Mouse (Mus musculus) spleen, adult 2 months (tissue): ENCODE data around the gene Osbpl3. TPM values are rescaled to one million over a fixed set of nuclear protein-coding genes. Genes with fewer than 3 reads are reported as not detected.
"Not testable (repeated sequence)": the region's sequence is repeated elsewhere in the genome, so short reads cannot be mapped to it uniquely, and the experiment has no call there.

Experiments used
- DNase-seq, 2 experiments: peaks; one replicate each; pipeline versions ENCODE4 v3.0.0 to v3.0.0-alpha.2; 2012 to 2021; ENCODE audit warnings: low spot score in 2 of 2, low read depth in 1 of 2
- H3K27ac ChIP-seq: fragments of 200-500 bp; 2 replicates; pipeline ENCODE4 v1.5.1; 2012; ENCODE audit warnings: low read length, inconsistent platforms; ENCODE audit not compliant: insufficient read depth
- H3K27me3 ChIP-seq: fragments of 200-500 bp; 2 replicates; pipeline ENCODE4 v1.6.1; 2012; ENCODE audit warnings: mild to moderate bottlenecking, moderate library complexity, low read length, inconsistent platforms; ENCODE audit not compliant: control insufficient read depth, insufficient read depth
- H3K36me3 ChIP-seq: fragments of 200-500 bp; 2 replicates; pipeline ENCODE4 v1.6.1; 2012; ENCODE audit warnings: mild to moderate bottlenecking, low read length, inconsistent platforms; ENCODE audit not compliant: control insufficient read depth, insufficient read depth
- H3K4me1 ChIP-seq: fragments of 200-500 bp; 2 replicates; pipeline ENCODE4 v1.6.1; 2011; ENCODE audit warnings: inconsistent platforms; ENCODE audit not compliant: control insufficient read depth, insufficient read depth, insufficient read length
- H3K4me3 ChIP-seq: fragments of 200-500 bp; 2 replicates; pipeline ENCODE4 v1.5.1; 2011; ENCODE audit warnings: mild to moderate bottlenecking, inconsistent platforms; ENCODE audit not compliant: insufficient read depth, insufficient read length; ENCODE audit errors: extremely low read depth
- CTCF ChIP-seq: fragments of 200-500 bp; IDR thresholded peaks from 2 replicates; pipeline ENCODE4 v1.5.1; 2011; ENCODE audit warnings: mild to moderate bottlenecking, inconsistent platforms; ENCODE audit not compliant: insufficient read depth, insufficient read length, insufficient replicate concordance; ENCODE audit errors: extremely low read depth
- POLR2A ChIP-seq: fragments of 200-500 bp; IDR thresholded peaks from 2 replicates; pipeline ENCODE4 v1.6.1; 2011; ENCODE audit warnings: low read depth, low read length, inconsistent platforms
- WGBS: fragments of 180-500 bp; shearing (Covaris S2); methylation state at CpG from one replicate; pipeline ENCODE4 v1.1.7; 2018; 5-methylcytosine and 5-hydroxymethylcytosine counted together
- polyA plus RNA-seq: library from polyadenylated mRNA; depleted of rRNA; stranded (reverse); fragments of >200 nt; gene quantifications from 2 replicates; pipeline ENCODE4 v1.2.3, GENCODE M21; 2012

Osbpl3 gene
- polyA plus RNA-seq, 1 experiment: 2.8 TPM

GRCm38 (mm10) chr6:50455102-50455828 lies 736 bp downstream of the Osbpl3 start:
- 1% methylated on average over 39 of the region's 39 CpGs for WGBS
- no peak for TF ChIP-seq POLR2A
- TF ChIP-seq CTCF: no peak
- peak in 1 of 2 experiments; percentile 5 for DNase-seq
- Histone ChIP-seq H3K27me3 (peaks cover 7% of the 10 kb centered on the region), H3K36me3 (no peaks in the 10 kb centered on the region), H3K4me1 (peaks cover 10% of the 10 kb centered on the region; the same call in 1 of the 2 replicates), H3K4me3 (peak overlapping the region; percentile 59), H3K27ac (peak overlapping the region; percentile 48; the same call in 1 of the 2 replicates)

DNA sequence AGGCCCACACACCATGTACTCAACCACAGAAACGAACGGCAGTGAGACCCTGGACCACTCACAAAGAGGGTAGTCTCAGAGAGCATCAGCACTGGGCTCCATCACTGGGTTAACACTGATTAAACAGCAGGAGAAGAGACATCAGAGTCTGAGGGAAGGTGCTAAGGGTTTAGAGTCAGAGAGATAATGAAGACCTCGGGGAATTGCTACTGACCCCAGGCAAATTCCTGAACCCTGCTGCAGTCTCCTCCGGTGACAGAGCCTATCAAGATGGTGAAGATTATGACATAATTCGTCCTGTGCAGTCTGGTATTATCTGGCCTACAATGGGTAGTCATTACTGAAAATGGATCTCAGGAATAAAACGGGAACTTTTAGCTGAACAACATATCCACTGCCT lies 2.4 kb downstream of the Osbpl3 start:
- Histone ChIP-seq H3K27ac (no peak overlapping the region), H3K4me3 (no peak overlapping the region), H3K36me3 (no peaks in the 10 kb centered on the region), H3K27me3 (peaks cover 7% of the 10 kb centered on the region), H3K4me1 (peaks cover 10% of the 10 kb centered on the region; the same call in 1 of the 2 replicates)
- no peak for TF ChIP-seq CTCF
- TF ChIP-seq POLR2A: no peak
- WGBS: 90% methylated on average over 6 of the region's 6 CpGs
- DNase-seq: no peak

- no peaks in the 10 kb centered on the region for H3K36me3 ChIP-seq
- peaks cover 10% of the 10 kb centered on the region; the same call in 1 of the 2 replicates for H3K4me1 ChIP-seq
- peaks cover 7% of the 10 kb centered on the region for H3K27me3 ChIP-seq
- no peak overlapping the region for H3K4me3 ChIP-seq
- no peak overlapping the region for H3K27ac ChIP-seq
- WGBS: 94% methylated on average over 10 of the region's 10 CpGs
- no peak for DNase-seq
- TF ChIP-seq CTCF (no peak), POLR2A (no peak)
These were observed 3.8 kb downstream of the Osbpl3 start for GRCm38 (mm10) chr6:50452220-50452619.

DNA sequence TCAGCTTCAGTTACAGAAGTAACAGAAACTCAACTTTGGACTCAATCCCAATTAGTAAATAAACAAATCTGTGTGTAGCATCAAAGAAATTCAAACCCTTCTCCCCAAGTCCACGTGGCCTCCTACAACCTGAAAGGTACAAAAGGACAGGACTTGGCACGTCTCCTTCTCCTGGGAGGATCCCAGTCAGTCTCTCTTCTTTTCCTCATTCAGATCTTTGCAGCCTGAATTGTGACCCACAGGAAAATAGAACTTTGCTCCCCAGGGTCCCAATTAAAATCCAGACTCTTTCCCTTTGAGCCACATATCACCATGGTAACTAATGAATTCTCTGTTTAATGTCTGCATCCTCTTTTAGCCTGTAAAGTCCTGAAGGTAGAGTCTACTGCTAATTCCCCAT lies 10.4 kb downstream of the Osbpl3 start:
- TF ChIP-seq CTCF (no peak), POLR2A (no peak)
- DNase-seq: no peak
- H3K4me3 ChIP-seq: no peak overlapping the region
- no peaks in the 10 kb centered on the region for H3K36me3 ChIP-seq
- H3K27me3 ChIP-seq: no peaks in the 10 kb centered on the region
- 91% methylated on average over 2 of the region's 2 CpGs for WGBS
- H3K4me1 ChIP-seq: no peaks in the 10 kb centered on the region
- no peak overlapping the region for H3K27ac ChIP-seq

DNA sequence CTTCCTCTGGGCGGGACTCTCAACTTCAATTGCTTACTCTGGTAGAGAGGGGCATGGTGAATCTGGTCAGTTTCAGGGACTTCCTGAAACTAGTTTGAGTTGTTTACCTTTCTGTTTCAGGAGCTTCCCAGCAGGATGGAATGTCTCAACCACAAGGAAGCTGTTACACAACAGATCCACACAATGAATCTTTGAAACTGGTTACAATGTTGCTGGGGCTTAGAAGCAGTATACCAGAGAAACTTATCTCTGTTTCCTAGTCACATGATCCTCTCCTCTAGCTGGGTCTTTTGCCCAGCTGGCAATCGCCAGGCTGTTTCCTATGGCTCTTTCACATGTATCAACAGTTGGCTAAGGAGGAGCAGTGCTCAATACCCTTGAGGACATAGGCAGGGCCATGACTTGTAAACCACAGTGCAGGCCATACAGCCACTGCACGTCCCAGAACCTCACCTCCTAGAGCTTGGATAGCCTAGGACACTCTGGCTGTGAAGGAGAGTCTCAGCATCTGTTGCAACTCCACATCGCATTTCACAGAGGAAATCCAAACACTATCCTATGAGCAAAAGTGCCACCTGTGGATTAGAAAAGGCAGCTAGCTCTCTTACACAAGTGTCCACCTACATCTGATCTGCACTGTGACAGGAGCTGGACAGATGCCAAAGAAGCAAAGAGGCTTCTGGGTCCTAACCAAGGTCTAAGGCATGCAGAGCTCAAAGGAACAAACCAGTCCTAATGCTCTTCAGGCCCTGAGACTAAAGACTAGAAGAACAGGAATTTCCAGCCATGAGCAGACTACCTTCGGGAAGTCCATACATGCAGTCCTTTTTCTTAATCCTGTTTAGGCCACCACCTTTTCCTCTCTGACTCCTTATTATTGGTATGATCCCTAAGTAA lies 14.8 kb downstream of the Osbpl3 start:
- H3K36me3 ChIP-seq: no peaks in the 10 kb centered on the region
- no peak overlapping the region for H3K27ac ChIP-seq
- TF ChIP-seq CTCF: no peak
- TF ChIP-seq POLR2A: no peak
- no peaks in the 10 kb centered on the region for H3K27me3 ChIP-seq
- no peak for DNase-seq
- H3K4me1 ChIP-seq: no peaks in the 10 kb centered on the region
- H3K4me3 ChIP-seq: no peak overlapping the region
- WGBS: 89% methylated on average over 5 of the region's 5 CpGs

DNA sequence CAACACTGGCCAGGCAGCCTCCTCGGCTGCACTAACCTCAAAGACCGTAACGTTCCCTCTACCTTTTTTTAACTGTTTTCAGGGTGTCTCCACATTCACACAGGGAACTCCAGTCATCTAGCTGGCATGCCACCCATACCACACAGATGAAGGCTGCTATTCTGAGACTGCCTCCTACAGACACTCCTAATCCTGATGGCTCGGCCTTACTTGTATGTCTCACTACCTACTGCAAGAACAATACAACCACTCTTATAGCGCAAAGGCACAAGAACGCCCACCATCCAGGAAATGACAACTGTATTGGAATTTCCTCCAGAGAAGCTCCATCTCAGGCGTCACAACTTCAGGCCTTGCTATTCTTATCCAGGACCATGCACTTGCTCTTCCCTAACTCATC lies 15.8 kb downstream of the Osbpl3 start:
- no peaks in the 10 kb centered on the region for H3K36me3 ChIP-seq
- no peak for DNase-seq
- no peak for TF ChIP-seq POLR2A
- no peak for TF ChIP-seq CTCF
- WGBS: 93% methylated on average over 7 of the region's 7 CpGs
- no peaks in the 10 kb centered on the region for H3K27me3 ChIP-seq
- H3K4me1 ChIP-seq: no peaks in the 10 kb centered on the region
- H3K27ac ChIP-seq: no peak overlapping the region
- H3K4me3 ChIP-seq: no peak overlapping the region

GRCm38 (mm10) chr6:50438900-50439299 lies 17.1 kb downstream of the Osbpl3 start:
- H3K4me3 ChIP-seq, DNase-seq, H3K27ac ChIP-seq, H3K36me3 ChIP-seq, H3K4me1 ChIP-seq, H3K27me3 ChIP-seq: not testable (repeated sequence)
- WGBS: 94% methylated on average over 4 of the region's 4 CpGs
